Mouse (Mus musculus) gastrocnemius, postnatal 10 days (tissue): Measurements from ENCODE around the gene Hrh1. TPM values are rescaled to one million over a fixed set of nuclear protein-coding genes. Genes with fewer than 3 reads are reported as not detected.
"Not testable (repeated sequence)": the region's sequence is repeated elsewhere in the genome, so short reads cannot be mapped to it uniquely, and the experiment has no call there.

Experiments
- DNase-seq: peaks from one replicate; pipeline ENCODE4 v3.0.0; 2021; ENCODE audit warnings: mixed read lengths
- total RNA-seq, 2 experiments: library from RNA; stranded (reverse); gene quantifications; 2 replicates each; pipeline ENCODE4 v1.2.3; 2021

Hrh1 gene
- total RNA-seq, 2 experiments from 2014 or later = 0.52 to 0.68 TPM

- DNase-seq = no peak
Observed at GRCm38 (mm10) chr6:114462747-114463146, 65.0 kb downstream of the Hrh1 start.

- DNase-seq = no peak
Observed at GRCm38 (mm10) chr6:114473541-114473940, 75.8 kb downstream of the Hrh1 start.

GRCm38 (mm10) chr6:114474059-114474458, 76.3 kb downstream of the Hrh1 start:
- no peak for DNase-seq

- no peak for DNase-seq
Observed at GRCm38 (mm10) chr6:114474911-114475310, 77.2 kb downstream of the Hrh1 start.

GRCm38 (mm10) chr6:114478771-114479170, 81.0 kb downstream of the Hrh1 start:
- peak; percentile 48 for DNase-seq

GRCm38 (mm10) chr6:114479644-114480410, 82.1 kb downstream of the Hrh1 start:
- DNase-seq = no peak

GRCm38 (mm10) chr6:114489371-114489770, 91.6 kb downstream of the Hrh1 start:
- no peak for DNase-seq

GRCm38 (mm10) chr6:114492588-114492987, 94.9 kb downstream of the Hrh1 start:
- DNase-seq = not testable (repeated sequence)

- peak; percentile 44 for DNase-seq
Observed at GRCm38 (mm10) chr6:114494987-114495386, 97.3 kb downstream of the Hrh1 start.

GRCm38 (mm10) chr6:114514038-114514437, 116.3 kb downstream of the Hrh1 start:
- DNase-seq = peak; percentile 24

GRCm38 (mm10) chr6:114528709-114529108, 131.0 kb downstream of the Hrh1 start:
- DNase-seq = not testable (repeated sequence)

Other genes starting within 250 kb of the Hrh1 start
- gene Slc6a1, start 115.3 kb upstream of the Hrh1 start, total RNA-seq = under 1 TPM; 0.75 to 0.87 TPM
- 10 to 100 TPM in 1 of 2 experiments, 1 to 10 TPM in 1; 9.1 to 10.9 TPM for gene Atg7, start 245.2 kb downstream of the Hrh1 start, total RNA-seq